Mouse (Mus musculus): ENCODE results near the gene Tmem237. TPM values are rescaled to one million over a fixed set of nuclear protein-coding genes. Genes with fewer than 3 reads are reported as not detected.

Tmem237 gene
- polyA plus RNA-seq, 1 experiment from 2014 or later: 20.5 TPM

DNA sequence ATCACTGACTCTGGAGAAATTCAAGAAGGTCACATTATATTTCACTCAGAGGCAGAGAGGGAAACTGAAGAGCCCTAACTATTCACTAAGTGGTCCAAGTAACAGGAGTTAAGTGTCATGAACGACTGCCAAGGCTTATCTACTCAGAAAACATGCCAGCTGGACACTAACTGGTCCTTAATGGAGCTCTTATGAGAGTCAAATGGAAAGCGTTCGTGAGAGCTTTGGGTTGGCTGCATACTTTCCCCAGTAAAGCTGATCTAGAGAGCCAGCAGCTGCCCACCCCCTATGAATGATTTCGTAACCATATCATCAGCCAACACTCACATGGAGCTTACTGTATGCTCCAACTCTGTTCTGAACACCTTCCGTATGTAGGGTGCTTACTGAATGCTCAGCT lies 14.2 kb upstream of the Tmem237 start:
- no peaks in the 10 kb centered on the region for H3K36me3 ChIP-seq (ENCODE audit: control insufficient read depth, insufficient read depth, low read length)
- no peaks in the 10 kb centered on the region for H3K4me1 ChIP-seq (replicated peaks; ENCODE audit: control insufficient read depth, insufficient read depth, low read length)
- H3K4me2 ChIP-seq: no peak overlapping the region
- no peak overlapping the region for H3K9ac ChIP-seq (ENCODE audit: low read depth, low read length)
- no peaks in the 10 kb centered on the region for H3K27me3 ChIP-seq (replicated peaks; ENCODE audit: control insufficient read depth, insufficient read depth, low read length)
- 74% methylated on average over 5 of the region's 5 CpGs for WGBS
- no peak overlapping the region for H3K4me3 ChIP-seq (ENCODE audit: low read depth, low read length)
- ATAC-seq (replicated peaks; ENCODE audit: low FRiP score) (no peak), DNase-seq (ENCODE audit: low spot score) (no peak)
- no peak overlapping the region for H3K27ac ChIP-seq (ENCODE audit: low read depth, low read length)
- H3K9me3 ChIP-seq (ENCODE audit: control insufficient read depth, low read length): no peaks in the 10 kb centered on the region

DNA sequence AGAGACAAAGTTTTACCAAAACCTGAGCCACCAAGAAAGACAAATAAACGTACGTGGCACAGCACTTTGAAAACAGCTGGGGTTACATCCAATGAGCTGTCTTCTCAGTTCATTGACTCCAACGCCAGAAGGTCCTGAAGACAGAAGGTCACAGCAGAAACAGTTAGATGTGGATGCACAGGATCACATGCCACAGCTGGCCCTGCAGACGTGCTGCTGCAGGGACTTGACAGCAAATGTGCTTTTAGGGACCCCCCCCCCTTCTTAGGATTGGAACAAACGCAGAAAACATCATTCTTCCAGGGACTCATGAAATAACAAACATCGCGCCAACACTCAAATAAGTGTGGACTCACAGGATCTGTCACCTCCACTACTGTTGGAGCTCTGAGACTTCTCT lies 8.7 kb upstream of the Tmem237 start:
- DNase-seq (ENCODE audit: low spot score) (no peak), ATAC-seq (replicated peaks; ENCODE audit: low FRiP score) (no peak)
- Histone ChIP-seq H3K4me1 (replicated peaks; ENCODE audit: control insufficient read depth, insufficient read depth, low read length) (no peaks in the 10 kb centered on the region), H3K4me2 (no peak overlapping the region), H3K36me3 (ENCODE audit: control insufficient read depth, insufficient read depth, low read length) (no peaks in the 10 kb centered on the region), H3K4me3 (ENCODE audit: low read depth, low read length) (no peak overlapping the region), H3K9me3 (ENCODE audit: control insufficient read depth, low read length) (no peaks in the 10 kb centered on the region), H3K27ac (ENCODE audit: low read depth, low read length) (no peak overlapping the region), H3K9ac (ENCODE audit: low read depth, low read length) (no peak overlapping the region), H3K27me3 (replicated peaks; ENCODE audit: control insufficient read depth, insufficient read depth, low read length) (no peaks in the 10 kb centered on the region)
- WGBS: 68% methylated on average over 7 of the region's 7 CpGs

DNA sequence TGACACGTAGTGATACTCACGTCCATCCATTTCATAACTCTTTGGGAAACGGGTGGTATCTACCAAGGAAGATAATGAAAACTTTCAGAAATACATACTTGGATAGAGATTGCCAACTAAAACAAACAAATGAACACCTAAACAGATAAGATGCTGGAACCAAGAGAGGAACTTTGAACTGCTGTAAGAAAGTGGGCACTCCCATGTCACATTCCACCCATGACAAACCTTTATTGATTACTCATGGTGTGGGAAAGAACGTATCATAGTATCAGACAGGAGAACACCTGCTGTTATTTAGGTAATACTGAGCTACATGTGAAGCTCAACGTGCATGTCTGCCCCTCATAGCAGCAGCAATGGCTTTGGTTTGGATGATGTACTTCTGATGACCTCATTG lies 5.3 kb upstream of the Tmem237 start:
- H3K9ac ChIP-seq (ENCODE audit: low read depth, low read length): no peak overlapping the region
- no peak overlapping the region for H3K4me3 ChIP-seq (ENCODE audit: low read depth, low read length)
- DNase-seq (ENCODE audit: low spot score) (no peak), ATAC-seq (replicated peaks; ENCODE audit: low FRiP score) (no peak)
- peaks cover under 1% of the 10 kb centered on the region; the same call in 1 of the 2 replicates for H3K4me1 ChIP-seq (replicated peaks; ENCODE audit: control insufficient read depth, insufficient read depth, low read length)
- H3K4me2 ChIP-seq: no peak overlapping the region
- WGBS: 67% methylated on average over 5 of the region's 5 CpGs
- H3K9me3 ChIP-seq (ENCODE audit: control insufficient read depth, low read length): no peaks in the 10 kb centered on the region
- H3K27ac ChIP-seq (ENCODE audit: low read depth, low read length): no peak overlapping the region
- H3K36me3 ChIP-seq (ENCODE audit: control insufficient read depth, insufficient read depth, low read length): no peaks in the 10 kb centered on the region
- no peaks in the 10 kb centered on the region for H3K27me3 ChIP-seq (replicated peaks; ENCODE audit: control insufficient read depth, insufficient read depth, low read length)

DNA sequence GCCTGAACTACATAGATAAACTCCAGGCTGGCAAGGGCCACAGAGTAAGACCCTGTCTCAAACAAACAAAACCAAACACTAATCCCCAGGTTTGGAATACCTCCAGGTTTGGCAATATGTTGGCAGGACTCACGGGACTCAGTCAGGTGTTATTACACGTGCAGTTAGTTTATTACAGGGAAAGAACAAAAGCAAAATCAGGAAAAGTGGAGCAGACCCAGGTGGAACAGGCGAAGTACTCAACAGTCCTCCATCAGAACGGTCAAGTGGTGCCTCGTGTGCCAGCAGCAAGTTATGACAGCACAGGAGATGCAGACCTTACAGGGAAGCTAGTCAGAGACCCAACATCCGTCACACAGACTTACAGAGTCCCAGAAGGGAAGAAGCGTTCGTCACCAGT lies 9.7 kb downstream of the Tmem237 start:
- H3K4me2 ChIP-seq: no peak overlapping the region
- ATAC-seq (replicated peaks; ENCODE audit: low FRiP score) (no peak), DNase-seq (ENCODE audit: low spot score) (no peak)
- no peak overlapping the region for H3K4me3 ChIP-seq (ENCODE audit: low read depth, low read length)
- H3K36me3 ChIP-seq (ENCODE audit: control insufficient read depth, insufficient read depth, low read length): peaks cover 2% of the 10 kb centered on the region; the same call in 1 of the 2 replicates
- WGBS: 80% methylated on average over 8 of the region's 8 CpGs
- no peaks in the 10 kb centered on the region for H3K27me3 ChIP-seq (replicated peaks; ENCODE audit: control insufficient read depth, insufficient read depth, low read length)
- no peaks in the 10 kb centered on the region for H3K9me3 ChIP-seq (ENCODE audit: control insufficient read depth, low read length)
- no peak overlapping the region for H3K27ac ChIP-seq (ENCODE audit: low read depth, low read length)
- no peaks in the 10 kb centered on the region for H3K4me1 ChIP-seq (replicated peaks; ENCODE audit: control insufficient read depth, insufficient read depth, low read length)
- H3K9ac ChIP-seq (ENCODE audit: low read depth, low read length): no peak overlapping the region

- WGBS: 82% methylated on average over 6 of the region's 6 CpGs
- H3K27me3 ChIP-seq (replicated peaks; ENCODE audit: control insufficient read depth, insufficient read depth, low read length): no peaks in the 10 kb centered on the region
- no peaks in the 10 kb centered on the region for H3K9me3 ChIP-seq (ENCODE audit: control insufficient read depth, low read length)
- H3K27ac ChIP-seq (ENCODE audit: low read depth, low read length): no peak overlapping the region
- H3K4me1 ChIP-seq (replicated peaks; ENCODE audit: control insufficient read depth, insufficient read depth, low read length): no peaks in the 10 kb centered on the region
- ATAC-seq (replicated peaks; ENCODE audit: low FRiP score): no peak
- H3K9ac ChIP-seq (ENCODE audit: low read depth, low read length): no peak overlapping the region
- no peak overlapping the region for H3K4me2 ChIP-seq
- no peaks in the 10 kb centered on the region for H3K36me3 ChIP-seq (ENCODE audit: control insufficient read depth, insufficient read depth, low read length)
- no peak for DNase-seq (ENCODE audit: low spot score)
- H3K4me3 ChIP-seq (ENCODE audit: low read depth, low read length): no peak overlapping the region
These were observed 18.1 kb downstream of the Tmem237 start for GRCm38 (mm10) chr1:59102071-59102470.

DNA sequence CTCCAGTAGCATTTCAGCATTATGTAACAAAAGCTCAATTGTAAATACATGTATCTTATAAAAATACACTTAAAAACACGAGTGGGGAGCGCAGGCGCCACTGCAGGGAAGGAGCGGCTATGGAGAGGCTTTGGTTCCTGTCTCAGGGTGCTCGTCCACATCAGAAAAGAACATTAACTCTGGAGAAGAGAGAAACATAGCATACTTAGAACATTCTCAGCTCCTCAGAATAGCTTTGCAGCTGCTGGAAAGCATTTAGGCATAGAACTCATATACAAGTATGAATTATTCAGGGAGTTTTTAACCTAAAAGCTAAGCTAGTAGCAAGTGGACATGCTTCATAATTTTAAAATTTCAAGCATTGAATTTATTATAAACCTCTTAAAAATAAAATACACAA lies 19.2 kb downstream of the Tmem237 start:
- ATAC-seq (replicated peaks; ENCODE audit: low FRiP score): no peak
- no peaks in the 10 kb centered on the region for H3K27me3 ChIP-seq (replicated peaks; ENCODE audit: control insufficient read depth, insufficient read depth, low read length)
- 93% methylated on average over 5 of the region's 5 CpGs for WGBS
- no peaks in the 10 kb centered on the region for H3K9me3 ChIP-seq (ENCODE audit: control insufficient read depth, low read length)
- H3K4me3 ChIP-seq (ENCODE audit: low read depth, low read length): no peak overlapping the region
- no peak overlapping the region for H3K9ac ChIP-seq (ENCODE audit: low read depth, low read length)
- no peaks in the 10 kb centered on the region for H3K36me3 ChIP-seq (ENCODE audit: control insufficient read depth, insufficient read depth, low read length)
- H3K4me2 ChIP-seq: no peak overlapping the region
- no peak overlapping the region for H3K27ac ChIP-seq (ENCODE audit: low read depth, low read length)
- no peaks in the 10 kb centered on the region for H3K4me1 ChIP-seq (replicated peaks; ENCODE audit: control insufficient read depth, insufficient read depth, low read length)
- DNase-seq (ENCODE audit: low spot score): no peak

- Histone ChIP-seq H3K27ac (ENCODE audit: low read depth, low read length) (no peak within 1 kb of the TSS), H3K9me3 (ENCODE audit: control insufficient read depth, low read length) (no peaks in the 10 kb centered on the region), H3K4me3 (ENCODE audit: low read depth, low read length) (no peak within 1 kb of the TSS), H3K4me2 (no peak within 1 kb of the TSS), H3K36me3 (ENCODE audit: control insufficient read depth, insufficient read depth, low read length) (no peaks in the 10 kb centered on the region), H3K4me1 (replicated peaks; ENCODE audit: control insufficient read depth, insufficient read depth, low read length) (no peaks in the 10 kb centered on the region), H3K9ac (ENCODE audit: low read depth, low read length) (no peak within 1 kb of the TSS), H3K27me3 (replicated peaks; ENCODE audit: control insufficient read depth, insufficient read depth, low read length) (no peaks in the 10 kb centered on the region)
- no peak for ATAC-seq (replicated peaks; ENCODE audit: low FRiP score)
- 86% methylated on average over 19 of the region's 19 CpGs for WGBS
- no peak for DNase-seq (ENCODE audit: low spot score)
These were observed 25.5 kb downstream of the Tmem237 start, which contains the start of gene C2cd6 for GRCm38 (mm10) chr1:59094705-59095104. TSS of gene C2cd6 (minus strand) at chr1:59094900.

DNA sequence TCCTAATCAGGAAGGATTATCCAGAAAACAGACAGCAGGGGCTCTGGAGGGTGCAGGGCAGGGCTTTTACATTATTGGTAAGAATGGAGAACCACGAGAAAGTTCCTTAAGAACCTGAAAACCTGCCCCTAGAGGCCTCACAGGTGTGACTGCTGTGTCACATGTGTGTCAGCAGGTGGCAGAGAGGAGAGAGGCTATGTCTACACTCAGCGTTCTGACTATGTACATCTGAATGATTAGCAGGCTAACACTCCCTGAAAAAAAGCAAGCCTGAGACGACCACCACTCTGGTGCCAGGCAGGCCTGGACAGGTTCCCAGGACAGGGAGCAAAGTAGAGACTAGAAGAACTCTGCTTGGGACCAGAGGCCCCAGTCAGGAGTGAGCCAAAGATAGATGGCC lies 49.3 kb downstream of the Tmem237 start:
- no peak for ATAC-seq (replicated peaks; ENCODE audit: low FRiP score)
- Histone ChIP-seq H3K4me2 (no peak overlapping the region), H3K4me3 (ENCODE audit: low read depth, low read length) (no peak overlapping the region), H3K36me3 (ENCODE audit: control insufficient read depth, insufficient read depth, low read length) (no peaks in the 10 kb centered on the region), H3K27me3 (replicated peaks; ENCODE audit: control insufficient read depth, insufficient read depth, low read length) (no peaks in the 10 kb centered on the region), H3K4me1 (replicated peaks; ENCODE audit: control insufficient read depth, insufficient read depth, low read length) (no peaks in the 10 kb centered on the region), H3K9me3 (ENCODE audit: control insufficient read depth, low read length) (no peaks in the 10 kb centered on the region), H3K9ac (ENCODE audit: low read depth, low read length) (no peak overlapping the region), H3K27ac (ENCODE audit: low read depth, low read length) (no peak overlapping the region)
- WGBS: 30% methylated on average over 3 of the region's 3 CpGs
- DNase-seq (ENCODE audit: low spot score): no peak

DNA sequence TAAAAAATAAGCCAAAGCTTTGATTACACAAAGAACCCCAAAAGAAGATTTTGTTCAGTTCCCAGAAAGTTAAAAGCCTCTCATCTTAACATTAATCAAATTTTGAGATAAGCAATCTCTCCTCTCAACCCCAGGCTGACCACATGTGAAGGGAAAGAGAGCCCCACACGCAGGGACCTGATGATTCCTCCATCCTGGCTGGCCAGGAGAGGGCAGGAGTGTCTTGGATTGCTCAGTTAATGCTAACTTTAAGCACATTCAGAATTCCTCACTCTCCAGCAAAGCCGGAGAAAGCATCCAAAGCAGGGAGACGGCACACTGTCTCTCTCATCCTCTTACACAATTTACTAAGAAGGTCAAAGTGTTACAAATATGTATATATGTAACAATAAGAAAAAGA lies 52.2 kb downstream of the Tmem237 start:
- DNase-seq (ENCODE audit: low spot score): no peak

More for the DNA sequence above, 52.2 kb downstream of the Tmem237 start:
- H3K4me2 ChIP-seq: no peak overlapping the region
- no peaks in the 10 kb centered on the region for H3K27me3 ChIP-seq (replicated peaks; ENCODE audit: control insufficient read depth, insufficient read depth, low read length)
- WGBS: 26% methylated on average over 3 of the region's 3 CpGs
- no peak overlapping the region for H3K9ac ChIP-seq (ENCODE audit: low read depth, low read length)
- H3K27ac ChIP-seq (ENCODE audit: low read depth, low read length): no peak overlapping the region
- H3K9me3 ChIP-seq (ENCODE audit: control insufficient read depth, low read length): no peaks in the 10 kb centered on the region
- ATAC-seq (replicated peaks; ENCODE audit: low FRiP score): no peak
- no peak overlapping the region for H3K4me3 ChIP-seq (ENCODE audit: low read depth, low read length)
- H3K4me1 ChIP-seq (replicated peaks; ENCODE audit: control insufficient read depth, insufficient read depth, low read length): no peaks in the 10 kb centered on the region
- H3K36me3 ChIP-seq (ENCODE audit: control insufficient read depth, insufficient read depth, low read length): no peaks in the 10 kb centered on the region
